Mouse (Mus musculus) adipocyte (in vitro differentiated cells): ENCODE measurements around the gene Fam160a1.

Source experiments
- DNase-seq: peaks from one replicate; pipeline ENCODE4 v3.0.0-alpha.2; 2016; ENCODE audit warnings: low spot score

Fam160a1 gene

DNA sequence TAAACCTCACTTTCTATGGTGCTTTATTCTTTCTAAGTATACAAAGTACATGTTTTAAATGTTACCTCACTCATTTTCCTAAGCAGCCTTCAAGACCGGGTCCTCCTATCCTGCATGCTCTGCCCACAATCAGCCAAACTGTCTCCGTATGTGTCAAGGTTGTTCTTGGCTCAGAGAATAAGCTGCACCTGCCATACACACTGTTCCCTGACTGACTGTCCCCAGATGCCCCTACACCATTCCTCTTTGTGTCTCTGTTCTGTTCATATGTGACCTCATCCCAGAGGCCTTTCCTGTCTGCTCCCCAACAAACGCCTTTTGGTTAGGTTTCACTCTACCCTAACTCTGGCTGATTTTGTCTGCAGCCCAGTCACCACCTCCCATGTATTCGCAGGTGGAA lies 10.2 kb upstream of the Fam160a1 start:
- no peak for DNase-seq

DNA sequence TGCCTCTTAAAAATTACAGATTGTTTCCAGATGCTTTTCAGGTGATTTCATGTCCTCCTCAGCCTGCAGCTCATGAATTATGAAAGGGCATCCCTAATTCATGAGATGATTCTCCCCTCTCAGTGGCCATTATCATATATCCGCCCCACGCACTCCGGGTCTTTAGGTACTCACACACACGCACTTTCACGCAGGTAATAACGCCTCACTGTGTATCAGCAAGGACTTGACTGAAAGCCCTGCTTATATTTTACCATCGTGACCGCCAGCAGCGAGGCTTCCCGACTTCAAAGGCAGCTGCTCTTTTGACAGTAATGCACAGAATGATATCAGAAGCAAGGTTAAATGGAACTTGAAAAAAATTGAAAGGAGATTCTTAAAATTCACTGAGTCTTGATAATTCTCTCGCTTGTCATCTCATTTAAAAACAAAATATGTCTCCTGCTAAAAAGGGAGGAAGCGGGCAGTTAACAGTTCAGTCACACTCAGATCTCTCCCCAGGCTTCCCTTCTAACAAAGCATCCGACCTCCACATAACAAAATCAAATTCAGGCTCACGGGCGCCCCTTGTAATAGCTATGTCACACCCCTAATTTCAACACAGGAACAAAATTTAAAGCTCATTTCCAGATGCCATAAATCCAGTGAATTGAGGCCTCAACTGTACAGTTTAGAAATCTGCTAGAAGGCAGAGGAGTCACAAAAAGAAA lies 3.9 kb upstream of the Fam160a1 start:
- no peak for DNase-seq

- DNase-seq: peak; percentile 49
Measured at GRCm38 (mm10) chr3:85819319-85819718, 2.2 kb upstream of the Fam160a1 start.

DNA sequence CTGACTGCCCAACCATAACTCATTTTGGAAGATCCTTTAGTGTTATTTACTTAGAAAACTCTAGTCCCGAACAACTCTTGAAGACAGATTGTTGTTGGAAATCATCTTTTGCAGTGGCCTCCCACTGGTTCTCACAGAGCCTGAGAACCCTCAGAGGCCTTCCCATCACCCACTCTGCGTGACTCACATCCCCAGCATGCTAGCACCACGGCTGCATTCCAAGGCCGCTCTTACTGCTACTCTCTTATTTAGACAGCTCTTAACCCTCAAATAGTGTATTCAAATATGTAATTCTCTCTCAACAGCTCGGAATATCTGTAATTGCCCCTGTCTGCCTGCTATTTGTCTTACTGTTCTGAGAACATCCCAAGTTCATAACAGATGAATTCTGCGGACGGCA lies 2.9 kb downstream of the Fam160a1 start:
- peak; percentile 45 for DNase-seq

DNA sequence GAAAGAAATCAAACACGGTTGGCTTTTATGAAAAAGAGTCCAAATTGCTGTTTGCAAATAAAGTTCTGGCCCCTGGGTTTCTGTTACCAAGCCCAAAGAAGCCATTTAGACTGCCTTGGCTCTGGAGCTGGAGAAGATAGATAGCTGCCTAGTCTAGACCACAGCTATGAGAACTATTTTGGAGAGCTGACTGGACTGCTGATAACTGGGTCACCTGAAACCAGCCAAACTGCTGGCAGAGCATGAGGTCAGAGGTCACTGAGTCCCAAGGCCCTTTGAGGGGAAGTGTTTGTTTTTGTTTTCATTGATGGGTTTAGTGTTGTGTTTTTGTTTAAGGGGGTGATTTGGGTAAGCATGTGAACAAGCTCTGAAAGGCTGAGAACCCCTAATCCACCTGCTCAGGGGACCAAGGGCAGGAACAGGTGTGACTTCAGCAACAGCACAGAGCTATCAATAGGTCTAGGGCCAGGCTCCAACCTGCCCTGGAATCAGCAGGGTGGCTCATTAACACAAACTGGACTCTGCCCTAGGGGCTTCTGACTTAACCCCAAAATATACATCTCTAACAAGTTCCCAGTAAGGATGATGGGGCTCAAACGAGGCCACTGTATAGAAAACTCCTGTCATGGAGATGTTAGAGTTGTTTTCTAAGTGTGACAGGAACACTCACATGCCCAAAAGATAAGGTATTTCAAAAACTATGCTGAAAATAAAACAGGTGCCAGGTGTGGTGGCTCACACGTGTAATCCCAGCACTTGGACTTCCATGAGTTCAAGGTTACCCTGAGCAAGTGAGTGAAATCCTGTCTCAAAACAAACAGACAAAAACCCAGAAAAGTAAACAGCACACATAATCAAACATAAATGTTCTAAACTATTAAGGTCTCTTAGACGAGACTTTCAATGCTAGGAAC lies 3.7 kb downstream of the Fam160a1 start:
- peak; percentile 23 for DNase-seq

GRCm38 (mm10) chr3:85812010-85812409 lies 5.1 kb downstream of the Fam160a1 start:
- no peak for DNase-seq

DNA sequence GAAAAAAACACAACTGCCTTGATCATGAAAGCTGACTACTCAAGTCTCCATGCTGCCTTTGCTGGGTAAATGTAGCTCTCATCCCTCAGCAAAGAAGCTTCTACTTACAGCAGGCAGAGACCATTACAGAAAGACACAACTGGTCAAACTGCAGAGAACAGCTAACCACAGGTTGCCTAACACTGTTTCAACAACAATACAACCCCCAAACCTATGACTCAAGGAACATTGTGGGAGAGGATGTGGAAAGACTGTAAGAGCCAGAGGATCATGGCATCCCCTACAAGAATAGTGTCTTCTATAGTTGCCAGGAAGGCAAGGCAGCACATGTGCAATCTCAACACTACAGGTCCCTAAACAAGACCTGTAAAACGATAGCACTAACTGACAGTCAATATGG lies 23.9 kb downstream of the Fam160a1 start:
- DNase-seq: no peak

DNA sequence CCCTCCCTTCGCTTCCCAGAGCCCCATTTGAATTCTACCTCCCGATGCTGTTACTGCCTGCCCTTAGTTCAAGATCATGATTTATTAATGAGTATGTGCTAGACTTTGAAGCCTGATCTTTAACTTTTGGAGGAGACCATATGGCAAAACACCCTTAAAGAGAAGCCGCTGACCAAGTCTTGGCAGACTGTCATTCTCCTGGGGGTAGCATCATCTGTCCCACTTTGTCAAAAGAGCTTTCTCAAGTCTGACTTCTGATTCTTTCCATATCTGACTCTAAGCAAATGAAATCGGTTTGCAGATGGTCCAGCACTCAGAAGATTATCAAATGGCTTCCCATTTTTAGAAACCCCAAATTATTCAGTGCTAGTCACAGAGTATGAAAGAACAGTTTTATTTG lies 27.3 kb downstream of the Fam160a1 start:
- no peak for DNase-seq

DNA sequence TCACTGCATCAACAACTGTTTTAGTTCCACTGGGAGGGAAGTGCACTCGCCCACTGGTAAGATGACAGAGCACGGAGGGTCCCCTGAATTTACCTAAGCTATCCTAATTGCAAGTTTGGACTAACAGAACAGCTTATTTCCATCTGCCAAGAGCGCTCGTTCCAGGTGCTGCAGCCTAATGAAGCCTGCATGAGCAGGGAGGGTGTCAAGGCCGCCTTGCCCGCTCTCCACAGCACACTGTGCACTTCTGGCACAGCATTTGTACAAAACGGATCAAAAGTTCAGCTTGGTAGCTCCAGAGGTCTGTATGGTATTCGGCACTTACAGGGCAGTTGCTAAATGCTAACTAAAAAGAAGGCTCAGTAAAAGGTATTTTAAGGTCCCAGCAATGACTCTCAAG lies 30.6 kb downstream of the Fam160a1 start:
- DNase-seq: no peak

DNA sequence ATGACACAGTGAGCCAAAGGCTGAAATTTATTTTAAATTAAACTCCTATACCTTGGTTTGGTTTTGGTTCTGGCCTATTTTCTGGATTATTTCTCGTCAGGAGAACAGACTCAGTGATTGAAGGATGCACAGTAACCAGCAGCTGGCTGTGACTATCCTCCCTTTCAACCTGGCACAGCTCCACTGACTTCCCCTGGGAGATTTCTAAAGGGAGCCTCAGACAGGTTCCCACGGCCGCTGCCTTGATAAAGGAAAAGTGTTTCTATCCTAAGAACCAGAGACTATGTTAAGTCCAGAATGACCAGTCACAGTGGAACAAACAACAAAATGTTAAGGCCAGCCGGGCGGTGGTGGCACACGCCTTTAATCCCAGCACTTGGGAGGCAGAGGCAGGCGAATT lies 36.2 kb downstream of the Fam160a1 start:
- no peak for DNase-seq

- no peak for DNase-seq
Measured at GRCm38 (mm10) chr3:85780332-85780731, 36.8 kb downstream of the Fam160a1 start.

GRCm38 (mm10) chr3:85777841-85778240 lies 39.2 kb downstream of the Fam160a1 start:
- peak; percentile 9 for DNase-seq

DNA sequence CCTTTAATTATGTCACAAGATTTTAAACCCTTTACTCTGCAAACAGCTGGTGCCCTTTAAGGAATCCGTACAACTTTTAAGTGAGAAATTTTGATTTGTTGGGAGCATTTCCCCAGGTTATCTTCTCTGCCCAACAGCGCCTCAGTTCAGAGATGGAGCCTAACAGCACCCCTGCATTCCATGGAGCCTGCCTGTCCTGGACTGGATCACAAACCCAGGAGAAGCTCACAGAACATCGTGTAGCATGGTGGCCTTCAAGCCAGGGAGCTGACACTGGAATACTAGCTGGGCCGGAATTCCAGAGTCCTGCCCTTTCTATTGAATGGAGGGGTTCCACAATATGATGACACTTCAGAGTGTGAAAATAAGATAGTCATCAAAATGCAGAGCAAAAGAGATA lies 39.7 kb downstream of the Fam160a1 start:
- no peak for DNase-seq

DNA sequence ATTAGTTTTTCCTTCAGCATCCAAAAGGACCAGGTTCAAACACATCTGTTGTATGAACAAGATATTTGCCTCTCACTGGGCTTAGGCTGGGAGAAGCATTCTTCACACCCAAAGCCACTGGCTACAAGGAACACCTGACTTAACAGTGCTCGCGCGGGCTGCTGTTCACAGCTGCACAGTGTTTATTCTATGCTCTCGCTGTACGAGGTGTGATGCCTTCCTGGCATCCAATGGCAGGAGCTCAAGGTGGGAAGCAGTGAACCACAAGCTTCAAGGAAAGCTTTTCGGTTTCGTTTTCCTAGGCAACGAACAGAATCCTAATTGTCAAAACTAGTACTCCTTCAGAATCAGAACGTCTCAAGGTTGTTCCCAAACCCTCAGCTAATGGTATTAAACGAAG lies 40.4 kb downstream of the Fam160a1 start:
- no peak for DNase-seq

- no peak for DNase-seq
Measured at GRCm38 (mm10) chr3:85776126-85776525, 41.0 kb downstream of the Fam160a1 start.

DNA sequence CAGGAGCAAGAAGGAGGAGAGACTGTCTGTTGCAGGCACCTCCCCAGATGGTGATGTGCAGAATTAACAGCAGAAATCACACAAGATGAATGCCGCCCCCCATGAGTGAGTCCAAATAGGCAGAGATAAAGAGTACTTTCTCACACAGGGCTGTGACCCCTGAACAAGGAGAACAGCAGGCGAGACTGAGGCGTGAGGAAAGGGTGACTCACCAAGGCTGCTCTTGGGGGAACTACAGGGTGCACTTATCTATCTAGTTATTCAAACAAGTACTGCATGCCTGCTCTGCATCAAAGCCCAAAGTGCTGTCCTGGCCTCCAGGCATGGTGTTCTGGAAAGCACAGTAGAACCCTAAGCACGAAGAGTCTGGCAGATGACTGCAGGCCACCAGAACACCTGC lies 43.2 kb downstream of the Fam160a1 start:
- DNase-seq: no peak

- DNase-seq: peak; percentile 21
Measured at GRCm38 (mm10) chr3:85773425-85773824, 43.7 kb downstream of the Fam160a1 start.

- peak; percentile 31 for DNase-seq
Measured at GRCm38 (mm10) chr3:85764937-85765337, 52.2 kb downstream of the Fam160a1 start.

DNA sequence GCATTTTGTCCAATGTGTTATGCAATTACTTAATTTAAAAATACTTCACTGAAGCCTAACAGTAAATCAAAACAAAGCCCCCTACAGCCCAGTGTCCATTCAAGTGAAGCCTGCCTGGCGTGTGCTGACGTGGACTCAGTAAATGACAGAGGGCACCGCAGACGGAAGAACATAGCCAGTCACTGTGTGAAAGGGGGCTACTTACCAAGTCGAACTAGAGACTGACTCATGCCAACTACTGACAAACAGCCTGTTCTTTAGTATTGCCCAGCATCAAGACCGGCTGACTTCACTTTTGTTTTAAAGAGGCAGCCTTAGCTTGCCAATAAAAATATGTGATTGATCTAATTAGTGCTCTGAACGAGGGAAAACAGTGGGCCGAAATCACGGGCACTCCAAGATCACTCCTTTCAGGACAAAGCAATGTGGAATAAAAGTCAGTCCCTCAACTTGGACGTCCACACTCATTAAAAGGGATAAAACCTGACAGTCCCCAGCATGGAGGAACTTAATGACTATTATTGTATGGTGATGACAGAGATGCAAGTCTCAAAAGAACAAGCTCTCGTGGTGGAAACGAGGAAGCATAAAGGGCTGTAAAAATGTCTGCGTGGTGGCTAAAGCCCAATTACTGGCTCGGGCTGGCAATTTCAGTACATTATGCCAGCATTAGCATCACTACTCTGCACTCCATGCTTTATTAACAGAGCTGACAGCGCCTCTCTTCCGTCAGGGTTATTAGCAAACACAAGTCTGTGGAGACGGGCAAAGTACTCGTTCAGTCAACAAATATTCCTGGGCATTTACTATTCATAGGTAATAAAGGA lies 52.9 kb downstream of the Fam160a1 start:
- DNase-seq: no peak

DNA sequence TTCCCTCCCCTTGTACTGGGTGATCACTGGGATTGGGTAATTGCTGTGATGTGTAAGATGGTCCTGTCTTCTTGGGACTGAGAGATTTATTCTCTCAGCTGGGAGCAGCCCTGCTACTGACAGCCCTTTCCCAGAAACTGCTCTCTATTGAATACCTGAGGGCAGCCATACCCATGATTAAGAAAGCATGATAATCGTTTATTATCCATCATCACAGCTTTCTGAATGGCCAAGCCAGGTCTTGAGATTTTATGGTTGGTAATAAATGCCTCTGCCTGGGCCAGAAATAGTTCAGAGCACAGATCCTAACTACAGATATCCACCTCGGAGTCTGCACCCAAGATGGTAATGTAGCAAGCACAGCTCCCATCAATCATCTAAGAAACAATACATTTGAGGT lies 59.1 kb downstream of the Fam160a1 start:
- DNase-seq: no peak

GRCm38 (mm10) chr3:85757435-85757834 lies 59.7 kb downstream of the Fam160a1 start:
- DNase-seq: no peak

DNA sequence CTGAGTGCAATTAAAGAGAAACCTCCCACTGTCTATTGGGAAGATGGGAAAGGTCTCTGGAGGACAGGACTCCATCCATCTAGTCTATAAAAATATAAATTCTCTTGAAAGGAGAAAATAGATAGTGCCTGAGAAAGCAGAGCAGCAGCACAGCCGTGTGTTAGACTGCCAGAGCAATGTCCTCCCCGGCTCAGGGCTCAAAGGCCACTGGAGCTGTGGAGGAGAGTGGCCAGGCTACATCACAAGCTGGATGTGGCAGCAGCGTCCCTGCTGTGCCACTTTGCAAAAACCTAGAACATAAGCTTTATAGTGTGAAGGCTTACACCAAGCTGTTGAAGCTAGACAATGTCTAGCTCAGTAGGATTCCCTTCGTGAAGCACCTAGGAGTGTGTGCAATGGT lies 67.7 kb downstream of the Fam160a1 start:
- DNase-seq: no peak

GRCm38 (mm10) chr3:85748863-85749262 lies 68.2 kb downstream of the Fam160a1 start:
- DNase-seq: no peak
